In the genomic region with DNA sequence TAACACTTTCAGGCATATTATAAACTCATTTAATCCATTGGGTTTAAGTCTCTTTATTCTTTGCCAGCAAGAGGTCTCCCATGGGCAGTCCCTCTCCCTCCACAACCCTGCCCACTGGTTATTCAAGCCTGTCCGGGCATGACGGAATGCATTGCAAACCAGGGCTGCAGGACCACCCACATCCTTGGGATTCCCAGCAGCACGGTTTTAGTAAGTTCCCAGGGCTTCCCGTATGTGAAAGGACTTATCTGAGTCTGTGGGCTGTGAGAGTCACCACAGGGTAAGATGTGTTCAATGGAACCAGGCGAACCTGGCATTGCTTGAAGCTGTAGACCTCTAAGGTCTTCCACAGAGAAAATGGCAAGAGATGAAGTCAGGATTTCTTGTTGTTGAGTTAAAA, we compare ENCODE assay signal across 18 mouse cellular contexts.
DNase-seq lines count a peak whose midpoint lies in the region; ATAC-seq and TF ChIP-seq lines count a peak whose summit lies in the region.
"Had no signal": no experiment of that assay in that cellular context is flagged by ENCODE, and none has a peak within 500 bp of the region (broad histone marks: within the 10 kb centered on the region; RNA-seq: fewer than 3 reads in every experiment).

No protein-coding gene starts in this region.

- WGBS in hindbrain, embryonic 10.5 days, result 18% methylated on average over 5 of the region's 5 CpGs
- WGBS in hindbrain, embryonic 16.5 days, result 17% methylated on average over 5 of the region's 5 CpGs
- 17% methylated on average over 5 of the region's 5 CpGs for WGBS in neural tube, embryonic 11.5 days
- 12% methylated on average over 5 of the region's 5 CpGs for WGBS in forebrain, embryonic 15.5 days

- peaks cover 45% of the 10 kb centered on the region for H3K4me1 ChIP-seq in hindbrain, embryonic 10.5 days (replicated peaks)
- no peaks in the 10 kb centered on the region; the same call in 1 of the 2 replicates for H3K4me1 ChIP-seq in hindbrain, embryonic 16.5 days (ENCODE audit: control insufficient read depth, insufficient read depth, low read depth, low read length)
- peaks cover 5% of the 10 kb centered on the region for H3K4me1 ChIP-seq in neural tube, embryonic 11.5 days (ENCODE audit: control insufficient read depth, insufficient read depth, low read length)
- peaks cover 11% of the 10 kb centered on the region for H3K4me1 ChIP-seq in forebrain, embryonic 15.5 days

- H3K9me3 ChIP-seq in hindbrain, embryonic 10.5 days, result peaks cover 9% of the 10 kb centered on the region
- no peaks in the 10 kb centered on the region for H3K9me3 ChIP-seq in hindbrain, embryonic 16.5 days (ENCODE audit: control insufficient read depth, low read length)
- no peaks in the 10 kb centered on the region for H3K9me3 ChIP-seq in neural tube, embryonic 11.5 days (ENCODE audit: control insufficient read depth, low read length)
- no peaks in the 10 kb centered on the region for H3K9me3 ChIP-seq in forebrain, embryonic 15.5 days
- H3K9me3 ChIP-seq: hindbrain, embryonic 15.5 days; limb, embryonic 15.5 days had no signal

- no peaks in the 10 kb centered on the region for H3K36me3 ChIP-seq in hindbrain, embryonic 10.5 days
- H3K36me3 ChIP-seq in hindbrain, embryonic 16.5 days (ENCODE audit: control insufficient read depth, insufficient read depth, low read length), result no peaks in the 10 kb centered on the region
- H3K36me3 ChIP-seq in neural tube, embryonic 11.5 days (ENCODE audit: control insufficient read depth, insufficient read depth, low read length), result no peaks in the 10 kb centered on the region
- no peaks in the 10 kb centered on the region for H3K36me3 ChIP-seq in forebrain, embryonic 15.5 days
- H3K36me3 ChIP-seq: hindbrain, embryonic 15.5 days; limb, embryonic 15.5 days had no signal

- no peak overlapping the region for H3K9ac ChIP-seq in hindbrain, embryonic 16.5 days (ENCODE audit: low read depth, low read length)
- H3K9ac ChIP-seq in neural tube, embryonic 11.5 days (ENCODE audit: low read length), result no peak overlapping the region
- H3K9ac ChIP-seq in forebrain, embryonic 15.5 days (replicated peaks), result no peak overlapping the region
- H3K9ac ChIP-seq: hindbrain, embryonic 15.5 days; limb, embryonic 15.5 days; liver, postnatal 0 days had no signal

- DNase-seq in hindbrain, embryonic 10.5 days (ENCODE audit: low spot score), result peak; percentile 67
- peak; percentile 53 for DNase-seq in neural tube, embryonic 11.5 days (ENCODE audit: low spot score)
- no peak for DNase-seq in neural tube, embryonic 10.5 days (ENCODE audit: extremely low spot score, low spot score)
- no peak for DNase-seq in gastrocnemius, adult 2 months
- no peak for DNase-seq in left cerebral cortex, postnatal 4 days
- no peak for DNase-seq in right cerebral cortex, adult 18-20 months
- DNase-seq: cerebellum, adult 11 months; kidney, adult 2 months; liver, postnatal 0 days; lung, postnatal 36 days; right cerebral cortex, postnatal 14 days; thymus, postnatal 4 days had no signal

- no peak for TF ChIP-seq CTCF in gastrocnemius, adult 2 months (IDR thresholded peaks at IDR 0.05)

- peak overlapping the region; percentile 68 for H3K27ac ChIP-seq in hindbrain, embryonic 10.5 days
- no peak overlapping the region for H3K27ac ChIP-seq in hindbrain, embryonic 16.5 days (ENCODE audit: low read depth, low read length)
- H3K27ac ChIP-seq in neural tube, embryonic 11.5 days (ENCODE audit: low read depth, low read length), result no peak overlapping the region
- H3K27ac ChIP-seq in forebrain, embryonic 15.5 days (replicated peaks), result no peak overlapping the region
- H3K27ac ChIP-seq in gastrocnemius, adult 2 months, result no peak overlapping the region
- H3K27ac ChIP-seq: hindbrain, embryonic 15.5 days; limb, embryonic 15.5 days had no signal

- H3K27me3 ChIP-seq in hindbrain, embryonic 10.5 days (ENCODE audit: insufficient read depth, poor library complexity, severe bottlenecking), result peaks cover 13% of the 10 kb centered on the region
- no peaks in the 10 kb centered on the region for H3K27me3 ChIP-seq in hindbrain, embryonic 16.5 days (replicated peaks; ENCODE audit: control insufficient read depth, insufficient read depth, low read length)
- H3K27me3 ChIP-seq in neural tube, embryonic 11.5 days (ENCODE audit: control insufficient read depth, insufficient read depth, low read length), result no peaks in the 10 kb centered on the region
- H3K27me3 ChIP-seq in forebrain, embryonic 15.5 days, result no peaks in the 10 kb centered on the region
- H3K27me3 ChIP-seq: hindbrain, embryonic 15.5 days; limb, embryonic 15.5 days had no signal

- no peak for ATAC-seq in hindbrain, embryonic 16.5 days
- no peak for ATAC-seq in neural tube, embryonic 11.5 days (ENCODE audit: insufficient read depth, low FRiP score, low TSS enrichment)
- 0 out of 2 replicates have a peak, but pooled peaks have one; percentile 41 for ATAC-seq in forebrain, embryonic 15.5 days (replicated peaks)
- ATAC-seq: liver, postnatal 0 days had no signal

- intact Hi-C loops in gastrocnemius, adult 2 months (cut with DNase I), result no loop called here
- intact Hi-C loops in left cerebral cortex, postnatal 4 days (cut with DNase I), result no loop called here

- no peak overlapping the region for H3K4me2 ChIP-seq in hindbrain, embryonic 16.5 days (ENCODE audit: low read length)
- no peak overlapping the region for H3K4me2 ChIP-seq in neural tube, embryonic 11.5 days (ENCODE audit: low read depth)
- no peak overlapping the region for H3K4me2 ChIP-seq in forebrain, embryonic 15.5 days (replicated peaks)
- H3K4me2 ChIP-seq: hindbrain, embryonic 15.5 days; limb, embryonic 15.5 days had no signal

- no peak overlapping the region for H3K4me3 ChIP-seq in hindbrain, embryonic 10.5 days
- H3K4me3 ChIP-seq in hindbrain, embryonic 16.5 days (ENCODE audit: low read length), result no peak overlapping the region
- no peak overlapping the region for H3K4me3 ChIP-seq in neural tube, embryonic 11.5 days (ENCODE audit: low read depth, low read length)
- no peak overlapping the region for H3K4me3 ChIP-seq in forebrain, embryonic 15.5 days
- no peak overlapping the region for H3K4me3 ChIP-seq in gastrocnemius, adult 2 months
- H3K4me3 ChIP-seq: erythroblast, embryonic 14.5 days; hindbrain, embryonic 15.5 days; limb, embryonic 15.5 days; myocyte had no signal

Comparison
In these comparisons a context has a peak if more than half of its experiments do, and no peak if none do; other contexts are left out.
1. DNase-seq: peak in hindbrain, embryonic 10.5 days (single experiment) and neural tube, embryonic 11.5 days (single experiment); none in neural tube, embryonic 10.5 days (single experiment), gastrocnemius, adult 2 months (single experiment), left cerebral cortex, postnatal 4 days (single experiment) and right cerebral cortex, adult 18-20 months (single experiment).